Mouse (Mus musculus): ENCODE measurements around the gene Lpar3. TPM values are rescaled to one million over a fixed set of nuclear protein-coding genes. Genes with fewer than 3 reads are reported as not detected.

Lpar3 gene
- polyA plus RNA-seq, 1 experiment from 2014 or later: 0.17 TPM

DNA sequence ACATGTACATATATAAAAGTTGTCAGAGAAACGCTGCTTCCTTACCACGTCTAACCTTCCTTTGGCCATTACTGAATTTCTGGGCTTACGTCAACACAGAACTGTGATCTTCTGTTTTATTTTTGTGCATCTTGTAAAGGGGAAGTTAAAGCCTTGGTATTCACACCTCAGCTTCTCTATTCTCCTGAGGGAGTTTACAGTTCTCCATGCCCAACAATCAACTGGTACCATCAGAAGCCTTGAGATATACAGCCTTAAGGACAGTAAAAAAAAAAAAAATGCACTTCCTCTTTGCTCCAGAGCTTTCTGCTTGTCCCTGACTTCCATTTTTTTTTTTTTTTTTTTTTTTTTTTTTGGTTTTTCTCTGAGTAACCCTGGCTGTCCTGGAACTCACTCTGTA, 4.2 kb upstream of the Lpar3 start:
- H3K9me3 ChIP-seq (ENCODE audit: control insufficient read depth, low read length): no peaks in the 10 kb centered on the region
- no peak overlapping the region for H3K4me2 ChIP-seq (ENCODE audit: low read depth, low read length, severe bottlenecking)
- DNase-seq (ENCODE audit: low spot score) (no peak), ATAC-seq (replicated peaks; ENCODE audit: low FRiP score) (no peak)
- H3K9ac ChIP-seq (ENCODE audit: low read length): no peak overlapping the region
- 94% methylated on average over 3 of the region's 3 CpGs for WGBS
- H3K36me3 ChIP-seq (ENCODE audit: control insufficient read depth, insufficient read depth, low read length): no peaks in the 10 kb centered on the region
- peaks cover 11% of the 10 kb centered on the region for H3K27me3 ChIP-seq (ENCODE audit: control insufficient read depth, insufficient read depth, low read length)
- H3K4me1 ChIP-seq (replicated peaks; ENCODE audit: control insufficient read depth, insufficient read depth, low read length): no peaks in the 10 kb centered on the region
- H3K27ac ChIP-seq (ENCODE audit: low read depth, low read length): no peak overlapping the region
- no peak overlapping the region for H3K4me3 ChIP-seq (ENCODE audit: low read depth, low read length)

DNA sequence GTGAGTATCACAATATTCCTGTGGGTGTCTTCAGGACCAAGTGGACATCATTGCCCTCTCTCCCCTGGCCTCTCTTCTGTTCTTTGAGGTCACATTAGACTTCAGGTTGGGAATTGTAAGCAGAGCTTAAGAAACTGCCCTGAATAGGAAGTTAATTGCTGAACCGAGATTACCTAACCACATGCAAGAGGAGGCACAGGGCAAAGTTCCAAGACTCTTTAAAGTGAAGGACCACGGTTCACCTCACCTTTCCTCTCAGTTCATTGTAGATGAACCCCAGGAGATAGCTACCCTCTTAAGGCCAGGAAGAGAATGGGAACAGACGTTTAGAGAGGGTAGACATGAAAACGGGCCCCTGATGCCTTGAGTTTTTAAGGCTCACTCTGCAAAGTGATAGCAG, 3.5 kb downstream of the Lpar3 start:
- Histone ChIP-seq H3K27ac (ENCODE audit: low read depth, low read length) (no peak overlapping the region), H3K4me3 (ENCODE audit: low read depth, low read length) (no peak overlapping the region), H3K9me3 (ENCODE audit: control insufficient read depth, low read length) (no peaks in the 10 kb centered on the region), H3K9ac (ENCODE audit: low read length) (no peak overlapping the region), H3K4me2 (ENCODE audit: low read depth, low read length, severe bottlenecking) (no peak overlapping the region), H3K4me1 (replicated peaks; ENCODE audit: control insufficient read depth, insufficient read depth, low read length) (no peaks in the 10 kb centered on the region; the same call in 1 of the 2 replicates), H3K27me3 (ENCODE audit: control insufficient read depth, insufficient read depth, low read length) (peaks cover 25% of the 10 kb centered on the region), H3K36me3 (ENCODE audit: control insufficient read depth, insufficient read depth, low read length) (no peaks in the 10 kb centered on the region)
- DNase-seq (ENCODE audit: low spot score) (no peak), ATAC-seq (replicated peaks; ENCODE audit: low FRiP score) (no peak)
- 71% methylated on average over 4 of the region's 4 CpGs for WGBS

DNA sequence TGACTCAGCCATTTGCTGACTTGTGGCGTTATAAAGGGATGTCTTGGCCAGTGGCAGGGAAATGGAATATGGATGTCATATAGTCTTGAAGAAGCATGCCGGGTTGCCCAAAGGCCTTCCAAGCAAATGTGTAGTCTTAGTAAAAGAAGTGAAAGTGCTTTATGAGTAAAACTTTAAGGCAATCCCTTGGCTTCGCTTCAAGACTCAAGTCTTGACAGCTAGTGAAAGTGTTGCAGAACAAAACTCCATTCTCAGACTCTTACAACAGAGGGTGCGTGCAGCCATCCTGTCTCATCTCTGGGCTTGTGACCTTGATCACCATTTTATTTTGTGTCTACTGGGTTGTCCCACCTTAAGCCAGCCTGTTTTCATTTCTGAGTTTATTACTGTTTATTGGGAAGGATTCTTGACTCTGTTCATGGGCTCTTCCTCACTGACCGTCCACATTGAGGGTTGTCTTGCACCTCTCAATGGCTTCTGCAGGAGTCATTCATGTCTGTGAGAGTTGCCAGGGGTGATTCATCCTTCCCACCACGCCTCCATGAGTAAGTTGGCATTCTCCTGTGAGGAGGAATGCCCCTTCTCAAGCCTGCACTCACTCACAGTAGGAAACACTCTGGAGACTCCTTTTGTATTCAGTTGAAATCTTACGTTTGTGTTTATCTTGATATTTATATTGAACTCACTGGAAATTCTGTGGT, 4.4 kb downstream of the Lpar3 start:
- 83% methylated on average over 7 of the region's 7 CpGs for WGBS
- Histone ChIP-seq H3K9ac (ENCODE audit: low read length) (no peak overlapping the region), H3K27me3 (ENCODE audit: control insufficient read depth, insufficient read depth, low read length) (peaks cover 22% of the 10 kb centered on the region), H3K4me2 (ENCODE audit: low read depth, low read length, severe bottlenecking) (no peak overlapping the region), H3K4me3 (ENCODE audit: low read depth, low read length) (no peak overlapping the region), H3K9me3 (ENCODE audit: control insufficient read depth, low read length) (no peaks in the 10 kb centered on the region), H3K27ac (ENCODE audit: low read depth, low read length) (no peak overlapping the region), H3K36me3 (ENCODE audit: control insufficient read depth, insufficient read depth, low read length) (no peaks in the 10 kb centered on the region), H3K4me1 (replicated peaks; ENCODE audit: control insufficient read depth, insufficient read depth, low read length) (no peaks in the 10 kb centered on the region; the same call in 1 of the 2 replicates)
- no peak for ATAC-seq (replicated peaks; ENCODE audit: low FRiP score)
- DNase-seq (ENCODE audit: low spot score): no peak

DNA sequence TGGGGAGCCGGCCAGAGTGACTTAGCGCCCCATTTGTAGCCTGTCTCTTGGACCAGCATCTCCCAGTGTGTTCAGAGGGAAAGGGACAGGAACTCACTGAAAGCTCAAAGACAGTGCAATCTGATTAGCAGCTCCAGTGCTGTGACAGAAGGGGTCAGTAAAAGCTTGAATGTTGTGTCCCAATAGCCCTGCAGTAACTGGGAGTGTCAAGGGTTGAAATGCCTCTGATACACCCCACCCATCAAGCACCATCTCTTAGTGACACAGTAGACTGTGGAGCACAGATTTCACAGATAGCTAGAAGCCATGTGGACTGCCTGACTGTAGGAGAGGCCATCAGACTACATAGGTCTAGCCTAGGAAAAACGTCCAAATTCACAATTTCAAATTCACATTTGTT, 6.7 kb downstream of the Lpar3 start:
- no peak overlapping the region for H3K4me2 ChIP-seq (ENCODE audit: low read depth, low read length, severe bottlenecking)
- H3K4me3 ChIP-seq (ENCODE audit: low read depth, low read length): no peak overlapping the region
- H3K9me3 ChIP-seq (ENCODE audit: control insufficient read depth, low read length): no peaks in the 10 kb centered on the region
- 73% methylated on average over 3 of the region's 3 CpGs for WGBS
- DNase-seq (ENCODE audit: low spot score) (no peak), ATAC-seq (replicated peaks; ENCODE audit: low FRiP score) (no peak)
- no peak overlapping the region for H3K27ac ChIP-seq (ENCODE audit: low read depth, low read length)
- H3K27me3 ChIP-seq (ENCODE audit: control insufficient read depth, insufficient read depth, low read length): peaks cover 6% of the 10 kb centered on the region; the same call in 1 of the 2 replicates
- H3K4me1 ChIP-seq (replicated peaks; ENCODE audit: control insufficient read depth, insufficient read depth, low read length): no peaks in the 10 kb centered on the region; the same call in 1 of the 2 replicates
- H3K9ac ChIP-seq (ENCODE audit: low read length): no peak overlapping the region
- H3K36me3 ChIP-seq (ENCODE audit: control insufficient read depth, insufficient read depth, low read length): no peaks in the 10 kb centered on the region

DNA sequence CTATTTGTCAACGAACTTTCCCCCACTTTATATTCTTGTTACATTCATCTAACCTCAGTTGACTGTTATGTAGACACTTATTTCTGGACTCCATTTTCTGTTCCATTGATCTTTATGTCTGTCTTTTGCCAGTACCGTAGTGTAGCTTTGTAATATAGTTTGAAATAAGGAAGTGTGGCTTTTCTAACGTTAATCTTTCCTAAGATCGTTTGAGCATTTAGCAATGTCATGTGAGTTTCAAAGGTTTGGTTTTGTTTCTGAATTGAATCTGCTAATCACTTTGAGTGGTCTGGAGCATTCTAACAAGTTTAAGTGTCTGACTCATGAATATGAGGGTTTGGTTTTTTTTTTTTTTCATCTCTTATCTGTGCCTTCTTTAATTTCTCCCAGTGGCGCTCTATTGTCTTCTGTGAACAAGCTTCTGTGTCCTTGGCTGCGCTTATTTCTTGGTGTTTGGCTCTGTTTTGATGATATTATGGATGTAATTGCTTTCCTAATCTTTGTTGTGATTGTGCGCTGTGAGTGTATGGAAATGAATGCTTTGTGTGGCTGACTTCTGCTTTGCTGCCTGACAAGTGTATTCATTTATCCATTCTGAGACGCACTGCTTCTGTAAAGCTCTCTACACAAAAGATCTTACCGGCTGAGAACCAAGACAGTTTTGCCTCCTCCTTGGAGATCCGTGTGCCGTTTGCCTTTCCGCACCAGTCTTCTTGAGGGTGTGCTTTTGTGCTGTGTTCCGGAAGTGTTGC, 8.0 kb downstream of the Lpar3 start:
- DNase-seq (ENCODE audit: low spot score) (no peak), ATAC-seq (replicated peaks; ENCODE audit: low FRiP score) (no peak)
- Histone ChIP-seq H3K9ac (ENCODE audit: low read length) (no peak overlapping the region), H3K4me1 (replicated peaks; ENCODE audit: control insufficient read depth, insufficient read depth, low read length) (no peaks in the 10 kb centered on the region; the same call in 1 of the 2 replicates), H3K27me3 (ENCODE audit: control insufficient read depth, insufficient read depth, low read length) (no peaks in the 10 kb centered on the region), H3K27ac (ENCODE audit: low read depth, low read length) (no peak overlapping the region), H3K36me3 (ENCODE audit: control insufficient read depth, insufficient read depth, low read length) (no peaks in the 10 kb centered on the region), H3K9me3 (ENCODE audit: control insufficient read depth, low read length) (no peaks in the 10 kb centered on the region), H3K4me3 (ENCODE audit: low read depth, low read length) (no peak overlapping the region), H3K4me2 (ENCODE audit: low read depth, low read length, severe bottlenecking) (no peak overlapping the region)
- 54% methylated on average over 13 of the region's 13 CpGs for WGBS

DNA sequence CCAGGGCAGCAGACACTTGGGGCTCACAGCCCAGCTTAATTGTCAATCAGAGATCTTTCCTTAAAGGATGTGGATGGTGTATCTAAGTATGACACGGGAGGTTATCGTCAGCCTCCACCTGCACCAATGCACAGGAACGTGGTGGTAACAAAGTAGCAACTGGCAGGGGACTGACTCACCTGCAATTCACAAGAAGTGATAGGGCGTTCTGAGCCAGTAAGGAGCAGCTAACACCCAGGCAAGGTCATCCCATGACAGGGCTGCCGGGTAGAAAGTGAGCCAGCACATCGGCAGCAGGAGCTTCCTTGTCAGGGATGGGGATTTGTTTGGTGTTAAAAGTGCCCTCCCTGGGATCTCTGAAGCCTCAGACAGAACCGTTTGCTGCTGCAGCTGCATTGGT, 11.9 kb downstream of the Lpar3 start:
- Histone ChIP-seq H3K27ac (ENCODE audit: low read depth, low read length) (no peak overlapping the region), H3K36me3 (ENCODE audit: control insufficient read depth, insufficient read depth, low read length) (no peaks in the 10 kb centered on the region), H3K4me1 (replicated peaks; ENCODE audit: control insufficient read depth, insufficient read depth, low read length) (no peaks in the 10 kb centered on the region; the same call in 1 of the 2 replicates), H3K27me3 (ENCODE audit: control insufficient read depth, insufficient read depth, low read length) (no peaks in the 10 kb centered on the region), H3K9me3 (ENCODE audit: control insufficient read depth, low read length) (no peaks in the 10 kb centered on the region), H3K4me3 (ENCODE audit: low read depth, low read length) (no peak overlapping the region), H3K9ac (ENCODE audit: low read length) (no peak overlapping the region), H3K4me2 (ENCODE audit: low read depth, low read length, severe bottlenecking) (no peak overlapping the region)
- ATAC-seq (replicated peaks; ENCODE audit: low FRiP score) (no peak), DNase-seq (ENCODE audit: low spot score) (no peak)
- 79% methylated on average over 7 of the region's 7 CpGs for WGBS

DNA sequence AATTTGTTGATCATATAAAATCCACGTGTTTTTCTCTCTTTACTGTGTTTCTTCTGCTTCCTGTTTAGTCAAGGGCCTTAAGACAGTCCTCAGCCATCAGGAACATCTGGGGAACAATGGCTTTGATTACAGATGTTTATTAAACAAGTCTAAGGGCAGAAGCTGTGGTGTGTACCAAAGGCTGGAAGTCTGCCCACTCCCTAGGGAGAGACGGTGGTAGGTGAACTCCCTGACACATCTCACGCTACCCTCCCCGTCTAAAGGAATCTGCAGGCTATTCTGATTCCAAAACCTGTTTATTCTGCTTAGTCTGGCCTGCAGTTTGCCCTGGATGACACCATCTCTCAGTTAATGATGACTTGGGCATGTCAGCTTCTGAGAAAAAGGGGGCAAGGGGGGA, 13.0 kb downstream of the Lpar3 start:
- Histone ChIP-seq H3K36me3 (ENCODE audit: control insufficient read depth, insufficient read depth, low read length) (no peaks in the 10 kb centered on the region), H3K9me3 (ENCODE audit: control insufficient read depth, low read length) (no peaks in the 10 kb centered on the region), H3K4me2 (ENCODE audit: low read depth, low read length, severe bottlenecking) (no peak overlapping the region), H3K4me1 (replicated peaks; ENCODE audit: control insufficient read depth, insufficient read depth, low read length) (no peaks in the 10 kb centered on the region; the same call in 1 of the 2 replicates), H3K9ac (ENCODE audit: low read length) (no peak overlapping the region), H3K27me3 (ENCODE audit: control insufficient read depth, insufficient read depth, low read length) (no peaks in the 10 kb centered on the region), H3K4me3 (ENCODE audit: low read depth, low read length) (no peak overlapping the region), H3K27ac (ENCODE audit: low read depth, low read length) (no peak overlapping the region)
- WGBS: 67% methylated on average over 4 of the region's 4 CpGs
- ATAC-seq (replicated peaks; ENCODE audit: low FRiP score) (no peak), DNase-seq (ENCODE audit: low spot score) (no peak)

DNA sequence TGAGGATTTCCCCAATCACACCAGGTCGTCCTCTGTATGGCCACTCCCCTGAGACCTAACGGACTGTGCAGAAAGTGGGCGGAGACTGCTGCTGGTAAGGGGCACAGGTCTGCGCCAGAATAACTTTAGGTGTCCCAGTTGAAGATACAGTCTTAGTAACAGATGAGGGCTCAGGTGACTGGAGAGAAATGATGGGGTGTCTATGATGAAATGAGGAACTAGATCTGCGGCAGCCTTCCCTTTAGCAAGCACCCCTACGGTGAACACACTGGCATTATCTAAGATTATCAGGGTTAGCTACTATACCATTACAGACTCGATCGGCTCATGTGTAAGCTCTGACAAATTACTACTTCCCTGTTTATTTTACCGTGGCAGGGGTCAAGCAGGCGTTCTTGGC, 13.8 kb downstream of the Lpar3 start:
- no peaks in the 10 kb centered on the region for H3K9me3 ChIP-seq (ENCODE audit: control insufficient read depth, low read length)
- no peak overlapping the region for H3K27ac ChIP-seq (ENCODE audit: low read depth, low read length)
- no peaks in the 10 kb centered on the region for H3K36me3 ChIP-seq (ENCODE audit: control insufficient read depth, insufficient read depth, low read length)
- H3K9ac ChIP-seq (ENCODE audit: low read length): no peak overlapping the region
- DNase-seq (ENCODE audit: low spot score) (no peak), ATAC-seq (replicated peaks; ENCODE audit: low FRiP score) (no peak)
- no peaks in the 10 kb centered on the region for H3K4me1 ChIP-seq (replicated peaks; ENCODE audit: control insufficient read depth, insufficient read depth, low read length)
- WGBS: 76% methylated on average over 10 of the region's 10 CpGs
- no peak overlapping the region for H3K4me2 ChIP-seq (ENCODE audit: low read depth, low read length, severe bottlenecking)
- no peak overlapping the region for H3K4me3 ChIP-seq (ENCODE audit: low read depth, low read length)
- H3K27me3 ChIP-seq (ENCODE audit: control insufficient read depth, insufficient read depth, low read length): no peaks in the 10 kb centered on the region

Data from forebrain, embryonic 11.5 days (tissue).